Mouse (Mus musculus): ENCODE data around the gene Trp53rkb. TPM values are rescaled to one million over a fixed set of nuclear protein-coding genes. Genes with fewer than 3 reads are reported as not detected.

Trp53rkb gene
- total RNA-seq (2023), result 3.3 and 4.0 TPM in 2 replicates

DNA sequence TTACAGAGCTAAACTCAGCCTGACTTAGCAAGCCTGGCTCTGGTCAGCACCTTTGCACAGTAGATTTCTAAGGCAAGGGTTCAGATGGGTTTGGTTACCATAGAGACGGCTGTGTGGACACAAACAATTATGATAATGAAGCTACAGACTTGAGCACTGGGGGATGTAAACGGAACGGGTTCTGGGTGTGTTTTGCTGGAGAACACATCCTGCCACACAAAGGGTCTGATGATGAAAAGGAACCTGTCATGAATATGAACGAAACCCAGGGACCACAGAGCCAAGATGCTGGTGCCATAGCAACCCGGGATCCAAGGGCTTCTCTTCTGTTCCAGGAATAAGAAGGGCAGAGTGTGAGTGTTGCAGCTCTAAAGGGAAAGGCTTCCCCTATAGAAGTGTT, at the start of gene Trp53rkb:
TSS of gene Trp53rkb (plus strand) at position 177 of the 400 bp plus-strand sequence.

GRCm38 (mm10) chr2:166805250-166806172, 13.2 kb downstream of the Trp53rkb start, which contains the start of gene Arfgef2:
TSS of gene Arfgef2 (plus strand) at chr2:166805588.

Other genes starting within 250 kb of the Trp53rkb start
- 191 and 259 TPM in 2 replicates for gene Prex1, start 78.7 kb upstream of the Trp53rkb start, total RNA-seq (2023)
- gene Arfgef2, start 13.1 kb downstream of the Trp53rkb start, total RNA-seq (2023), result 43.0 and 52.8 TPM in 2 replicates
- gene Cse1l, start 113.5 kb downstream of the Trp53rkb start, total RNA-seq (2023), result 33.4 and 40.3 TPM in 2 replicates
- gene Stau1, start 203.8 kb downstream of the Trp53rkb start, total RNA-seq (2023), result 44.7 and 67.0 TPM in 2 replicates
- gene Ddx27, start 222.7 kb downstream of the Trp53rkb start, total RNA-seq (2023), result 30.3 and 41.1 TPM in 2 replicates